Mouse (Mus musculus): ENCODE results near the gene Ifitm5. TPM values are rescaled to one million over a fixed set of nuclear protein-coding genes. Genes with fewer than 3 reads are reported as not detected.

Gene Ifitm5
- polyA plus RNA-seq, 1 experiment from 2014 or later = 4.2 TPM

- Histone ChIP-seq H3K27me3 (ENCODE audit: insufficient read depth, low read length) (no peaks in the 10 kb centered on the region), H3K27ac (ENCODE audit: low read length) (0 out of 2 replicates have a peak overlapping the region, but pooled peaks have one; percentile 13), H3K9me3 (ENCODE audit: low read length) (no peaks in the 10 kb centered on the region), H3K4me2 (replicated peaks; ENCODE audit: low read depth, low read length) (peak overlapping the region; percentile 79), H3K36me3 (ENCODE audit: insufficient read depth, low read length) (peaks cover 8% of the 10 kb centered on the region; the same call in 1 of the 2 replicates), H3K9ac (replicated peaks; ENCODE audit: low read length) (peak overlapping the region; percentile 77), H3K4me3 (ENCODE audit: low read length) (peak overlapping the region; percentile 73), H3K4me1 (ENCODE audit: insufficient read depth, low read length) (peaks cover 51% of the 10 kb centered on the region)
- 51% methylated on average over 15 of the region's 15 CpGs for WGBS
- ATAC-seq (ENCODE audit: low FRiP score, low TSS enrichment) = no peak
These were observed 4.0 kb upstream of the Ifitm5 start for GRCm38 (mm10) chr7:140953800-140954732.

- Histone ChIP-seq H3K4me3 (ENCODE audit: low read length) (no peak overlapping the region), H3K36me3 (ENCODE audit: insufficient read depth, low read length) (peaks cover 18% of the 10 kb centered on the region), H3K27ac (ENCODE audit: low read length) (no peak overlapping the region), H3K4me1 (ENCODE audit: insufficient read depth, low read length) (peaks cover 49% of the 10 kb centered on the region), H3K27me3 (ENCODE audit: insufficient read depth, low read length) (no peaks in the 10 kb centered on the region), H3K4me2 (replicated peaks; ENCODE audit: low read depth, low read length) (peak overlapping the region; percentile 79), H3K9me3 (ENCODE audit: low read length) (no peaks in the 10 kb centered on the region), H3K9ac (replicated peaks; ENCODE audit: low read length) (peak overlapping the region; percentile 77)
- 80% methylated on average over 11 of the region's 11 CpGs for WGBS
- no peak for ATAC-seq (ENCODE audit: low FRiP score, low TSS enrichment)
These were observed 3.0 kb upstream of the Ifitm5 start for GRCm38 (mm10) chr7:140953133-140953532.

- H3K4me2 ChIP-seq (replicated peaks; ENCODE audit: low read depth, low read length) = no peak overlapping the region
- 74% methylated on average over 7 of the region's 7 CpGs for WGBS
- peaks cover 23% of the 10 kb centered on the region for H3K36me3 ChIP-seq (ENCODE audit: insufficient read depth, low read length)
- no peak for ATAC-seq (ENCODE audit: low FRiP score, low TSS enrichment)
- no peak overlapping the region for H3K4me3 ChIP-seq (ENCODE audit: low read length)
- H3K27ac ChIP-seq (ENCODE audit: low read length) = no peak overlapping the region
- no peaks in the 10 kb centered on the region for H3K9me3 ChIP-seq (ENCODE audit: low read length)
- peaks cover 49% of the 10 kb centered on the region for H3K4me1 ChIP-seq (ENCODE audit: insufficient read depth, low read length)
- H3K9ac ChIP-seq (replicated peaks; ENCODE audit: low read length) = no peak overlapping the region
- no peaks in the 10 kb centered on the region for H3K27me3 ChIP-seq (ENCODE audit: insufficient read depth, low read length)
These were observed 2.4 kb upstream of the Ifitm5 start for GRCm38 (mm10) chr7:140952441-140952840.

- no peak for ATAC-seq (ENCODE audit: low FRiP score, low TSS enrichment)
- Histone ChIP-seq H3K4me3 (ENCODE audit: low read length) (no peak overlapping the region), H3K36me3 (ENCODE audit: insufficient read depth, low read length) (peaks cover 29% of the 10 kb centered on the region), H3K27me3 (ENCODE audit: insufficient read depth, low read length) (no peaks in the 10 kb centered on the region), H3K27ac (ENCODE audit: low read length) (peak overlapping the region; percentile 61; the same call in 1 of the 2 replicates), H3K4me1 (ENCODE audit: insufficient read depth, low read length) (peaks cover 46% of the 10 kb centered on the region), H3K9ac (replicated peaks; ENCODE audit: low read length) (no peak overlapping the region), H3K9me3 (ENCODE audit: low read length) (no peaks in the 10 kb centered on the region), H3K4me2 (replicated peaks; ENCODE audit: low read depth, low read length) (no peak overlapping the region)
- WGBS = 60% methylated on average over 6 of the region's 6 CpGs
These were observed 1.7 kb upstream of the Ifitm5 start for GRCm38 (mm10) chr7:140951765-140952164.

GRCm38 (mm10) chr7:140951051-140951450 lies 960 bp upstream of the Ifitm5 start:
- H3K36me3 ChIP-seq (ENCODE audit: insufficient read depth, low read length) = peaks cover 34% of the 10 kb centered on the region
- no peak overlapping the region for H3K4me3 ChIP-seq (ENCODE audit: low read length)
- H3K9me3 ChIP-seq (ENCODE audit: low read length) = no peaks in the 10 kb centered on the region
- no peak for ATAC-seq (ENCODE audit: low FRiP score, low TSS enrichment)
- H3K9ac ChIP-seq (replicated peaks; ENCODE audit: low read length) = 0 out of 2 replicates have a peak overlapping the region, but pooled peaks have one; percentile 28
- no peaks in the 10 kb centered on the region for H3K27me3 ChIP-seq (ENCODE audit: insufficient read depth, low read length)
- H3K4me1 ChIP-seq (ENCODE audit: insufficient read depth, low read length) = peaks cover 39% of the 10 kb centered on the region
- H3K4me2 ChIP-seq (replicated peaks; ENCODE audit: low read depth, low read length) = peak overlapping the region; percentile 14; the same call in 1 of the 2 replicates
- H3K27ac ChIP-seq (ENCODE audit: low read length) = peak overlapping the region; percentile 61
- 20% methylated on average over 8 of the region's 8 CpGs for WGBS

- WGBS = 85% methylated on average over 6 of the region's 6 CpGs
- Histone ChIP-seq H3K36me3 (ENCODE audit: insufficient read depth, low read length) (peaks cover 34% of the 10 kb centered on the region), H3K4me1 (ENCODE audit: insufficient read depth, low read length) (peaks cover 33% of the 10 kb centered on the region), H3K9me3 (ENCODE audit: low read length) (no peaks in the 10 kb centered on the region), H3K4me2 (replicated peaks; ENCODE audit: low read depth, low read length) (no peak overlapping the region), H3K4me3 (ENCODE audit: low read length) (no peak overlapping the region), H3K27me3 (ENCODE audit: insufficient read depth, low read length) (no peaks in the 10 kb centered on the region), H3K9ac (replicated peaks; ENCODE audit: low read length) (no peak overlapping the region), H3K27ac (ENCODE audit: low read length) (no peak overlapping the region)
- ATAC-seq (ENCODE audit: low FRiP score, low TSS enrichment) = no peak
These were observed 836 bp downstream of the Ifitm5 start for GRCm38 (mm10) chr7:140949255-140949654.

GRCm38 (mm10) chr7:140948161-140948560 lies 1.9 kb downstream of the Ifitm5 start:
- H3K36me3 ChIP-seq (ENCODE audit: insufficient read depth, low read length) = peaks cover 34% of the 10 kb centered on the region
- ATAC-seq (ENCODE audit: low FRiP score, low TSS enrichment) = no peak
- no peak overlapping the region for H3K9ac ChIP-seq (replicated peaks; ENCODE audit: low read length)

GRCm38 (mm10) chr7:140946980-140947379 lies 3.1 kb downstream of the Ifitm5 start:
- 0 out of 2 replicates have a peak overlapping the region, but pooled peaks have one; percentile 17 for H3K27ac ChIP-seq (ENCODE audit: low read length)
- 59% methylated on average over 7 of the region's 7 CpGs for WGBS
- H3K9me3 ChIP-seq (ENCODE audit: low read length) = no peaks in the 10 kb centered on the region
- no peaks in the 10 kb centered on the region for H3K27me3 ChIP-seq (ENCODE audit: insufficient read depth, low read length)
- H3K4me3 ChIP-seq (ENCODE audit: low read length) = no peak overlapping the region
- H3K36me3 ChIP-seq (ENCODE audit: insufficient read depth, low read length) = peaks cover 34% of the 10 kb centered on the region
- peaks cover 33% of the 10 kb centered on the region for H3K4me1 ChIP-seq (ENCODE audit: insufficient read depth, low read length)
- H3K9ac ChIP-seq (replicated peaks; ENCODE audit: low read length) = no peak overlapping the region
- no peak for ATAC-seq (ENCODE audit: low FRiP score, low TSS enrichment)
- no peak overlapping the region for H3K4me2 ChIP-seq (replicated peaks; ENCODE audit: low read depth, low read length)

More at GRCm38 (mm10) chr7:140948161-140948560, 1.9 kb downstream of the Ifitm5 start:
- peaks cover 23% of the 10 kb centered on the region for H3K4me1 ChIP-seq (ENCODE audit: insufficient read depth, low read length)
- 82% methylated on average over 8 of the region's 8 CpGs for WGBS
- no peak overlapping the region for H3K4me2 ChIP-seq (replicated peaks; ENCODE audit: low read depth, low read length)
- H3K27ac ChIP-seq (ENCODE audit: low read length) = no peak overlapping the region
- no peaks in the 10 kb centered on the region for H3K27me3 ChIP-seq (ENCODE audit: insufficient read depth, low read length)
- no peak overlapping the region for H3K4me3 ChIP-seq (ENCODE audit: low read length)
- no peaks in the 10 kb centered on the region for H3K9me3 ChIP-seq (ENCODE audit: low read length)

GRCm38 (mm10) chr7:140946311-140946710 lies 3.8 kb downstream of the Ifitm5 start:
- no peaks in the 10 kb centered on the region for H3K27me3 ChIP-seq (ENCODE audit: insufficient read depth, low read length)

GRCm38 (mm10) chr7:140945247-140945646 lies 4.8 kb downstream of the Ifitm5 start:
- whole genome bisulfite sequencing = 92% methylated on average over 5 of the region's 5 CpGs
- Histone ChIP-seq H3K27ac (ENCODE audit: low read length) (no peak overlapping the region), H3K4me3 (ENCODE audit: low read length) (no peak overlapping the region), H3K9me3 (ENCODE audit: low read length) (no peaks in the 10 kb centered on the region), H3K36me3 (ENCODE audit: insufficient read depth, low read length) (peaks cover 34% of the 10 kb centered on the region), H3K4me2 (replicated peaks; ENCODE audit: low read depth, low read length) (no peak overlapping the region), H3K9ac (replicated peaks; ENCODE audit: low read length) (no peak overlapping the region), H3K27me3 (ENCODE audit: insufficient read depth, low read length) (no peaks in the 10 kb centered on the region), H3K4me1 (ENCODE audit: insufficient read depth, low read length) (peaks cover 21% of the 10 kb centered on the region)
- no peak for ATAC-seq (ENCODE audit: low FRiP score, low TSS enrichment)

More at GRCm38 (mm10) chr7:140946311-140946710, 3.8 kb downstream of the Ifitm5 start:
- Histone ChIP-seq H3K9me3 (ENCODE audit: low read length) (no peaks in the 10 kb centered on the region), H3K4me1 (ENCODE audit: insufficient read depth, low read length) (peaks cover 27% of the 10 kb centered on the region), H3K27ac (ENCODE audit: low read length) (no peak overlapping the region), H3K9ac (replicated peaks; ENCODE audit: low read length) (no peak overlapping the region), H3K4me3 (ENCODE audit: low read length) (no peak overlapping the region), H3K4me2 (replicated peaks; ENCODE audit: low read depth, low read length) (no peak overlapping the region), H3K36me3 (ENCODE audit: insufficient read depth, low read length) (peaks cover 34% of the 10 kb centered on the region)
- 92% methylated on average over 10 of the region's 10 CpGs for WGBS
- no peak for ATAC-seq (ENCODE audit: low FRiP score, low TSS enrichment)
